Mouse (Mus musculus) CD8-positive naive resting alpha-beta T cell, adult 2 months (primary cell): ENCODE measurements around the gene Nfatc2.

Source experiments
- DNase-seq, 2 experiments: peaks; one replicate each; pipeline ENCODE4 v3.0.0; 2022; ENCODE audit warnings: low read depth in 2 of 2, low spot score in 2 of 2

The Nfatc2 gene

GRCm38 (mm10) chr2:168601491-168602386 lies at the start of gene Nfatc2:
TSS of gene Nfatc2 (minus strand) at chr2:168601657.
- no peak for DNase-seq

GRCm38 (mm10) chr2:168648171-168648570 lies 46.7 kb upstream of the Nfatc2 start:
- DNase-seq, result no peak

- DNase-seq, result no peak
Measured at GRCm38 (mm10) chr2:168644855-168645254, 43.4 kb upstream of the Nfatc2 start.

- no peak for DNase-seq
Measured at GRCm38 (mm10) chr2:168643524-168644177, 42.2 kb upstream of the Nfatc2 start.

GRCm38 (mm10) chr2:168642187-168642586 lies 40.7 kb upstream of the Nfatc2 start:
- DNase-seq, result no peak

- no peak for DNase-seq
Measured at GRCm38 (mm10) chr2:168640460-168640859, 39.0 kb upstream of the Nfatc2 start.

GRCm38 (mm10) chr2:168634881-168635280 lies 33.4 kb upstream of the Nfatc2 start:
- no peak for DNase-seq

- DNase-seq, result no peak
Measured at GRCm38 (mm10) chr2:168633301-168633816, 31.9 kb upstream of the Nfatc2 start.

GRCm38 (mm10) chr2:168632543-168632942 lies 31.1 kb upstream of the Nfatc2 start:
- no peak for DNase-seq

- peak; percentile 76 to 85 for DNase-seq
Measured at GRCm38 (mm10) chr2:168628787-168629186, 27.3 kb upstream of the Nfatc2 start.

- DNase-seq, result no peak
Measured at GRCm38 (mm10) chr2:168627829-168628770, 26.6 kb upstream of the Nfatc2 start.

GRCm38 (mm10) chr2:168626385-168626784 lies 24.9 kb upstream of the Nfatc2 start:
- DNase-seq, result no peak

GRCm38 (mm10) chr2:168625091-168625490 lies 23.6 kb upstream of the Nfatc2 start:
- no peak for DNase-seq

- DNase-seq, result no peak
Measured at GRCm38 (mm10) chr2:168621111-168621802, 19.8 kb upstream of the Nfatc2 start.

GRCm38 (mm10) chr2:168618205-168618717 lies 16.8 kb upstream of the Nfatc2 start:
- no peak for DNase-seq

- DNase-seq, result no peak
Measured at GRCm38 (mm10) chr2:168615160-168615559, 13.7 kb upstream of the Nfatc2 start.

GRCm38 (mm10) chr2:168614170-168614872 lies 12.9 kb upstream of the Nfatc2 start:
- no peak for DNase-seq

GRCm38 (mm10) chr2:168613092-168613880 lies 11.8 kb upstream of the Nfatc2 start:
- no peak for DNase-seq

- DNase-seq, result no peak
Measured at GRCm38 (mm10) chr2:168610941-168611340, 9.5 kb upstream of the Nfatc2 start.
